Mouse (Mus musculus) heart, postnatal 10 days (tissue): ENCODE results near the gene Dpagt1. TPM values are rescaled to one million over a fixed set of nuclear protein-coding genes. Genes with fewer than 3 reads are reported as not detected.
"Not testable (repeated sequence)": the region's sequence is repeated elsewhere in the genome, so short reads cannot be mapped to it uniquely, and the experiment has no call there.

Source experiments
- DNase-seq, 2 experiments: peaks; one replicate each; pipeline ENCODE4 v3.0.0; 2021
- intact Hi-C: fragments of 180-260 bp; cut with DNase I; formaldehyde crosslinking; loops from one replicate; pipeline ENCODE4 v1.15.1; 2025
- total RNA-seq, 2 experiments: library from RNA; stranded (reverse); gene quantifications; 2 replicates each; pipeline ENCODE4 v1.2.3; 2021

The Dpagt1 gene
- total RNA-seq, 2 experiments from 2014 or later = 21.1 to 25.2 TPM

DNA sequence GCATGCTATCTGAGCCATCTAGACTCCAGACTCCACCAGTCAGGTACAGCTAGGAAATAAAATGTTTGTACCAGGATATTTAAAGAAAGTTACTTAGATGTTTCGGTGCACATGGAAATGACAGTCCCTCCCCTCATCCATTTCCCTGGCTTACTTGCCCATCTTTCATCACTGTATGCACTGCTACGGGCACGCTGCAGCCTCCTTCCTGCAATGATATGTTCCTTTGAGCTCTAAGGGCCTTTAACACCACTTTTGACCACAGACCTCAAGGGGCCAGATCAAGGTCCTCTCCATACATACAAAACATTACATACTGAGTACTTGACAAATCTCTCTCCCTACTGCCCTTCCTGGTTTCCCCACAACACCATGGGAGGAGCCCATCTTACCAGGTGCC is 11.1 kb downstream of the Dpagt1 start:
- intact Hi-C loops = no loop called here
- no peak for DNase-seq

- no peak for DNase-seq
- intact Hi-C loops = no loop called here
Observed at GRCm38 (mm10) chr9:44337436-44338169, 11.8 kb downstream of the Dpagt1 start.

- no peak for DNase-seq
- intact Hi-C loops = no loop called here
Observed at GRCm38 (mm10) chr9:44338574-44338973, 12.8 kb downstream of the Dpagt1 start.

DNA sequence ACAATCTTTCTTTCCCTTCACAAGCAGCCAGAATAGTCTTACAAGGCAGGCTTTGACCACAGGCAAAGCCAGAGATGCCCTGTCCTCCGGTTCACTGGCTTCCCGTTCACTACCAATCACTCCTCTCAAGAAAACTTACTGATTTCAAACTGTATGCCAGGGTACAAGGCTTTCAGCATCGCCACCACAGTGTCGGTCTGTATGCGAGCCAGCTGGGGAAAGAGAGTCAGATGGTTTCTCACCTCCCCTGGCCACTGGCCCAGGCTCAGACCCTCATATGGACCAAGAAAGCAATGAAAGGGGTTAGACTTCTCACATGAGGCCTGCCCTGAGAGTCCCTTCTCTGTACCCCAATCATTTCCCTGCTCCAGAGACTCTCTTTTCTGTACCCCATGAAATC is 15.7 kb downstream of the Dpagt1 start:
- intact Hi-C loops = loop anchor here (5.0 kb wide), 1 partner anchor 49 kb away; no protein-coding TSS in a partner anchor
- no peak for DNase-seq

- no peak for DNase-seq
- intact Hi-C loops = loop anchor here (2.0 to 5.0 kb wide), 2 partner anchors 21 to 50 kb away; partner anchors contain the start of gene C2cd2l
Observed at GRCm38 (mm10) chr9:44342173-44342572, 16.4 kb downstream of the Dpagt1 start.

- no peak for DNase-seq
- intact Hi-C loops = loop anchor here (2.0 to 5.0 kb wide), 2 partner anchors 22 to 50 kb away; partner anchors contain the start of gene C2cd2l
Observed at GRCm38 (mm10) chr9:44342605-44343004, 16.8 kb downstream of the Dpagt1 start.

DNA sequence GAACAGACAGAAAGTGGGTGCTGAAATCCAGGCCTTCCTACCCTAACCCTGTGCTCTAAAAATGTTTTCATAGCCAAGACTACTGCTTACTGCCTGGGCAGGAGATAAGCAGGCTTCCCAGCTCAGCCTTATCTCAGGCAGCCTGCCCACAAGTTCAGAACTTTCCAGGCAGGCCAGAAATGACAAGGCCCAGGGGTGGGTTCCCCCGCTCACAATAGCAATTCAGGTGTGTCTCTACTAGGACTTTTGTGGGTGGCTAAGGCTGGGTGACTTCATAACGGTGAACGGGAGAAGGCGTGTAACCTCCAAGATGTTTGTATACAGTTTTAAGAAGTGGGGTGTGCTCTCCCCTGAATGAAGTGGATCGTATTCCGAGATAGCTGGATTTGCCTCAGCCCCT is 17.5 kb downstream of the Dpagt1 start:
- peak; percentile 63 to 72 for DNase-seq
- intact Hi-C loops = loop anchor here (2.0 to 5.0 kb wide), 2 partner anchors 22 to 51 kb away; partner anchors contain the start of gene C2cd2l

GRCm38 (mm10) chr9:44343781-44344421 is 18.1 kb downstream of the Dpagt1 start, which contains the start of gene Hmbs:
Hmbs (minus strand) TSS chr9:44344228.
- DNase-seq = peak; percentile 96 to 97
- intact Hi-C loops = loop anchor here (2.0 to 5.0 kb wide), 2 partner anchors 23 to 52 kb away; partner anchors contain the start of gene C2cd2l

- intact Hi-C loops = no loop called here
- DNase-seq = no peak
Observed at GRCm38 (mm10) chr9:44345570-44346433, 20.0 kb downstream of the Dpagt1 start.

DNA sequence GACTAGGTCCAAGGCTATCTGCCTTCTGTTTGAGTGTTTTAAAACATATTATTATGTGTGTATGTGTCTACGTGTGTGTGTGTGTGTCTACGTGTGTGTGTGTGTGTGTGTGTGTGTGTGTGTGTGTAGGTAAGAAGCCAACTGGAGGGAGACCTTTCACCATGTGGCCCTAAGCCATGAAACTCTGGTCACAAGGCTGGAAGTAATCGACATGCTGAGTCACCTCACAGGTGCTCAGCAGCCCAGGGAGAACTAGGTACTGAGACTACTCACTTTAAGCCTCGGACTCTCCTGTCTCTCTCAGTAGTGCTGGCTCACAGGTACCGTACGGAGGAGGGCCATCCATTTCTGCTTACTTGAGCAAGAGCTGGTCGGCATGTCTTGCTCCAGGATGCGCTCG is 21.3 kb downstream of the Dpagt1 start:
- intact Hi-C loops = no loop called here
- no peak for DNase-seq

DNA sequence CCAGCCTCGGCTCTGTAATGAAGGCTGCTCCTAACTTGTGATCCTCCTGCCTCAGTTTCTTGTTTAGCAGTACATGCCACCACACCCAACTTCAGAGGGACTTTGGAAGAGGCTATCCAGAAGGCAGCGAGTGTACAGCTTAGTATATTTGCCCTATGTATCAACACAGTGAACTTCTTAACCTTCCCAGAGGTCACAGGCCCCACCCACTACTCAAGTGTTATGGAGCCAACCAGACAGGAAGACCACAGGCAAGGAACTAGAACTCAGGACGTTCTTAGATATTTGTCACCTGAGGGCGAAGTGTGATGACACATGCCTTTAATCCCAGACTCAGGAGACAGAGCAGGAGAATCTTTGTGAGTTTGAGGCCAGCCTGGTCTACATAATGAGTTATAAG is 21.8 kb downstream of the Dpagt1 start:
- intact Hi-C loops = no loop called here
- DNase-seq = no peak

DNA sequence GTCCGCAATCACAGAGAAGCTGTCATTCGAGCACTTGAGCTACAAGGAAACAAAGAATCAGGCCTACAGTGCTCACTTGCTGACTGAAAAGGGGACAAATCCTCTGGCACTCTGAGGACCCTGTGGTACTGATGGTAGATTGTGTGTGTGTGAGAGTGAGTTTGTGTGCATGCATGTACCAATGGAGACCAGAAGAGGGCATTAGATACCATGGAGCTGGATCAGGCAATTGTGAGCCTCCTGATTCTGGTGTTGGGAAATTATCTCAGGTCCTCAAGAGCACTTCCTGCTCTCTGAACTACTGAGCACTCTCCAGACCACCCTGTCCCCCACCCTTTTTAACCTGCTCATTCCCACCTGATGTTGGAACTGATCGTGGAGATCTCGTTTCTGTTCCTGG is 22.7 kb downstream of the Dpagt1 start:
- no peak for DNase-seq
- intact Hi-C loops = no loop called here

DNA sequence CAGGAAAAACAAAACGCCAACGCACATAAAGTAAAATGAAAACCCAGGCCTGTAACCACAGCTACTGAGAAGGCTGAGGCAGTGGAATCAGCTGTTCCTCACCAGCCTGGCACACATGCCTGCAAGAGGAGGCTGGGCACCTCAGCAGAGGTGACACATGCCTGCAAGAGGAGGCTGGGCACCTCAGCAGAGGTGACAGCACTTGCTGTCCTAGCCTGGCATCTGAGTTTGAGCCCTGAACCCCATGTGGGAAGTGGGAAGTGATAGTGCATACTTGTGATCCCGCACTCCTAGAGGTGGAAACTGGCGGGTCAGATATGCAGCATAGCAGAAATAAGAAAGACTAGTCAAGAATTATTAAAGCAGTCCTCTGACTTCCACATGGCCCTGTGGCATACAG is 25.6 kb downstream of the Dpagt1 start:
- no peak for DNase-seq
- intact Hi-C loops = no loop called here

GRCm38 (mm10) chr9:44352337-44352736 is 26.5 kb downstream of the Dpagt1 start:
- no peak for DNase-seq
- intact Hi-C loops = no loop called here

GRCm38 (mm10) chr9:44353142-44353541 is 27.3 kb downstream of the Dpagt1 start:
- no peak for DNase-seq

DNA sequence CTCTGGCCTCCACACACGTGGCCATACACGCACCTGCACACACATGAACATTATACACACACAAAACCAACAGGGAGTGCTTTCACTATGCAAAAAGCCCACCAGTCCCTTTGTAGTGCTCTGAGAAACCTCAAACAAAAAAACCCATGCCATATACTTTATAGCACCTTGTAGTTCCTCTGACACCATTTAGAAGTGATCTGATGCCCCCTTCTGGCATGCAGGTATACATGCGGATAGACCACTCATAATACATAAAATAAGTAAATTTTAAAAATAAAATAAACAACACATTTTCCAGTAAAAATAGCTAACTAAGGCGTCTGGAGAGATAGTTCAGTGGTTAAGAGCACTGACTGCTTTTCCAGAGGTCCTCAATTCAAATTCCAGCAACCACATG is 31.4 kb downstream of the Dpagt1 start:
- intact Hi-C loops = loop anchor here (1.0 to 5.0 kb wide), 2 partner anchors 65 to 118 kb away; no protein-coding TSS in a partner anchor
- DNase-seq = peak; percentile 29 to 47

More at GRCm38 (mm10) chr9:44353142-44353541, 27.3 kb downstream of the Dpagt1 start:
- intact Hi-C loops = no loop called here

- intact Hi-C loops = no loop called here
- peak; percentile 96 to 97 for DNase-seq
Observed at GRCm38 (mm10) chr9:44361190-44361917, 35.5 kb downstream of the Dpagt1 start, which contains the start of gene Vps11. Vps11 (minus strand) TSS chr9:44361670.

GRCm38 (mm10) chr9:44361931-44362330 is 36.1 kb downstream of the Dpagt1 start:
- DNase-seq, intact Hi-C loops: not testable (repeated sequence)

DNA sequence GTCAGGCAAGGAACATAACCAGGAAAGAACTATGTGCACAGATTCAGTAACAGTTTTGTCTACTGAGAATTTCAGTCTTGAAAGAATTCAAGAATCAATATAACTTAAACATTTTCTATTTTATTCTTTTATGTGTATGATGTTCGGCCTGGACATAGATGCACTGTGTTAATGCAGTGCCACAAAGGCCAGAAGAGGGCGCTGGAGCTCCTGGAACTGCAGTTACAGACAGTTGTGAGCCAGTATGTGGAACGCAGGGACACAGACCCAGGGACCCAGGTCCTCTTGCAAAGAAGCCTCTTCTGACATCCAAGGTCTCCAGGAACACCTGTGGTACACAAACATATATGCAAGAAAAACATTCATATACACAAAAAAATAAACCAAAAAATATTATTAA is 38.7 kb downstream of the Dpagt1 start:
- no peak for DNase-seq
- intact Hi-C loops = no loop called here

- intact Hi-C loops = no loop called here
- no peak for DNase-seq
Observed at GRCm38 (mm10) chr9:44373386-44373785, 47.6 kb downstream of the Dpagt1 start.
